Mouse (Mus musculus): ENCODE results near the gene Defb20. TPM values are rescaled to one million over a fixed set of nuclear protein-coding genes. Genes with fewer than 3 reads are reported as not detected.

Defb20 gene
- total RNA-seq (2023), result not detected

GRCm38 (mm10) chr2:152476763-152477162 is at the start of gene Defb20:
Defb20 (plus strand) TSS chr2:152477063.

GRCm38 (mm10) chr2:152464570-152465150 is 12.2 kb upstream of the Defb20 start, which contains the start of gene Defb23:
Defb23 (minus strand) TSS chr2:152464620.

GRCm38 (mm10) chr2:152490038-152490437 is 13.2 kb downstream of the Defb20 start, which contains the start of gene Defb22:
Defb22 (minus strand) TSS chr2:152490138.

GRCm38 (mm10) chr2:152511592-152511991 is 34.7 kb downstream of the Defb20 start, which contains the start of gene Defb26:
Defb26 (minus strand) TSS chr2:152511692.

GRCm38 (mm10) chr2:152517981-152518380 is 41.1 kb downstream of the Defb20 start, which contains the start of gene Defb28:
Defb28 (plus strand) TSS chr2:152518255.

Other genes starting within 250 kb of the Defb20 start
- gene Tbc1d20, start 183.2 kb upstream of the Defb20 start, total RNA-seq (2023), result 10 to 100 TPM; 66.5 to 76.4 TPM
- gene Rbck1, start 144.4 kb upstream of the Defb20 start, total RNA-seq (2023), result 10 to 100 TPM; 85.3 to 96.6 TPM
- 1 to 10 TPM; 1.6 to 3.2 TPM for gene Trib3, start 133.0 kb upstream of the Defb20 start, total RNA-seq (2023)
- not detected for gene Nrsn2, start 100.4 kb upstream of the Defb20 start, total RNA-seq (2023)
- gene Sox12, start 79.0 kb upstream of the Defb20 start, total RNA-seq (2023), result 1 to 10 TPM; 1.1 to 2.0 TPM
- 1 to 10 TPM; 2.0 TPM for gene Zcchc3, start 62.0 kb upstream of the Defb20 start, total RNA-seq (2023)
- gene 6820408C15Rik, start 61.5 kb upstream of the Defb20 start, total RNA-seq (2023), result not detected
- gene Defb23, start 12.4 kb upstream of the Defb20 start, total RNA-seq (2023), result not detected
- not detected for gene Defb22, start 13.1 kb downstream of the Defb20 start, total RNA-seq (2023)
- not detected for gene Defb26, start 34.6 kb downstream of the Defb20 start, total RNA-seq (2023)
- gene Defb28, start 41.2 kb downstream of the Defb20 start, total RNA-seq (2023), result not detected
- not detected for gene Defb29, start 63.0 kb downstream of the Defb20 start, total RNA-seq (2023)
- gene Gm17416, start 92.3 kb downstream of the Defb20 start, total RNA-seq (2023), result not detected
- gene Defb21, start 95.7 kb downstream of the Defb20 start, total RNA-seq (2023), result not detected
- not detected for gene Defb19, start 103.2 kb downstream of the Defb20 start, total RNA-seq (2023)
- not detected for gene Defb45, start 122.3 kb downstream of the Defb20 start, total RNA-seq (2023)
- not detected for gene Defb36, start 127.3 kb downstream of the Defb20 start, total RNA-seq (2023)
- not detected for gene Defb25, start 146.0 kb downstream of the Defb20 start, total RNA-seq (2023)
- 10 to 100 TPM in 1 of 2 experiments, 1 to 10 TPM in 1; 9.6 to 13.4 TPM for gene Rem1, start 149.9 kb downstream of the Defb20 start, total RNA-seq (2023)
- 100 to 1,000 TPM; 132 to 140 TPM for gene H13, start 192.4 kb downstream of the Defb20 start, total RNA-seq (2023)
- 10 to 100 TPM; 12.2 to 18.7 TPM for gene Mcts2, start 210.0 kb downstream of the Defb20 start, total RNA-seq (2023)